Mouse (Mus musculus) heart, postnatal 10 days (tissue): ENCODE measurements at regions not wholly inside any gene's neighbourhood (a gene's known extent, or its start where the extent isn't known, plus 50 kb on each side); places are given as distances from the start of the nearest gene placed in this dataset.
A peak's percentile ranks its signal among the peaks of the same experiment; 100 is the strongest.

ENCODE experiments used
- DNase-seq, 2 experiments: peaks; one replicate each; pipeline ENCODE4 v3.0.0; 2021
- intact Hi-C: fragments of 180-260 bp; cut with DNase I; formaldehyde crosslinking; loops from one replicate; pipeline ENCODE4 v1.15.1; 2025

- DNase-seq, result peak; percentile 25 to 37
- intact Hi-C loops, result no loop called here
Observed at GRCm38 (mm10) chr4:82164058-82164457, 541.5 kb downstream of the Nfib start.

GRCm38 (mm10) chr4:82161818-82162217 is 543.7 kb downstream of the Nfib start:
- DNase-seq, result no peak
- intact Hi-C loops, result no loop called here

- intact Hi-C loops, result no loop called here
- DNase-seq, result no peak
Observed at GRCm38 (mm10) chr4:82161232-82161631, 544.3 kb downstream of the Nfib start.

GRCm38 (mm10) chr4:82160233-82160632 is 545.3 kb downstream of the Nfib start:
- peak in 1 of 2 experiments; percentile 19 for DNase-seq
- intact Hi-C loops, result no loop called here

GRCm38 (mm10) chr4:82155642-82156320 is 549.8 kb downstream of the Nfib start:
- no peak for DNase-seq
- intact Hi-C loops, result no loop called here

GRCm38 (mm10) chr4:82154021-82154555 is 551.5 kb downstream of the Nfib start:
- no peak for DNase-seq
- intact Hi-C loops, result no loop called here

- intact Hi-C loops, result no loop called here
- no peak for DNase-seq
Observed at GRCm38 (mm10) chr4:82153604-82154003, 551.9 kb downstream of the Nfib start.

GRCm38 (mm10) chr4:82149957-82150356 is 555.6 kb downstream of the Nfib start:
- no peak for DNase-seq
- intact Hi-C loops, result no loop called here

- intact Hi-C loops, result no loop called here
- no peak for DNase-seq
Observed at GRCm38 (mm10) chr4:82148129-82149064, 557.2 kb downstream of the Nfib start.

- no peak for DNase-seq
Observed at GRCm38 (mm10) chr4:82142391-82142790, 563.2 kb downstream of the Nfib start.

GRCm38 (mm10) chr4:82139806-82140205 is 565.7 kb downstream of the Nfib start:
- DNase-seq, result no peak
- intact Hi-C loops, result loop anchor here (5.0 kb wide), 1 partner anchor 57 kb away; no protein-coding TSS in a partner anchor

More at GRCm38 (mm10) chr4:82142391-82142790, 563.2 kb downstream of the Nfib start:
- intact Hi-C loops, result no loop called here

GRCm38 (mm10) chr4:82139016-82139415 is 566.5 kb downstream of the Nfib start:
- intact Hi-C loops, result loop anchor here (5.0 kb wide), 1 partner anchor 58 kb away; no protein-coding TSS in a partner anchor
- no peak for DNase-seq

- DNase-seq, result peak; percentile 58 to 76
- intact Hi-C loops, result loop anchor here (5.0 kb wide), 1 partner anchor 66 kb away; no protein-coding TSS in a partner anchor
Observed at GRCm38 (mm10) chr4:82132851-82133250, 572.7 kb downstream of the Nfib start.

GRCm38 (mm10) chr4:82132326-82132725 is 573.2 kb downstream of the Nfib start:
- intact Hi-C loops, result loop anchor here (5.0 kb wide), 1 partner anchor 65 kb away; no protein-coding TSS in a partner anchor

GRCm38 (mm10) chr4:82129471-82129870 is 576.1 kb downstream of the Nfib start:
- intact Hi-C loops, result no loop called here
- DNase-seq, result no peak

More at GRCm38 (mm10) chr4:82132326-82132725, 573.2 kb downstream of the Nfib start:
- peak in 1 of 2 experiments; percentile 43 for DNase-seq

- DNase-seq, result no peak
- intact Hi-C loops, result no loop called here
Observed at GRCm38 (mm10) chr4:82123733-82124132, 581.8 kb downstream of the Nfib start.

- DNase-seq, result no peak
- intact Hi-C loops, result no loop called here
Observed at GRCm38 (mm10) chr4:82123101-82123500, 582.4 kb downstream of the Nfib start.

GRCm38 (mm10) chr4:82120796-82121195 is 584.8 kb downstream of the Nfib start:
- DNase-seq, result no peak
- intact Hi-C loops, result no loop called here

- no peak for DNase-seq
- intact Hi-C loops, result no loop called here
Observed at GRCm38 (mm10) chr4:82120326-82120725, 585.2 kb downstream of the Nfib start.

- intact Hi-C loops, result no loop called here
Observed at GRCm38 (mm10) chr4:82101837-82102236, 603.7 kb downstream of the Nfib start.

GRCm38 (mm10) chr4:82099970-82100368 is 605.6 kb downstream of the Nfib start:
- no peak for DNase-seq
- intact Hi-C loops, result no loop called here

More at GRCm38 (mm10) chr4:82101837-82102236, 603.7 kb downstream of the Nfib start:
- DNase-seq, result no peak
